In genomic region chr10:34320809-34321208, GRCm38 (mm10) we compare ENCODE assay signal across 27 mouse cellular contexts. TPM values are rescaled to one million over a fixed set of nuclear protein-coding genes. Genes with fewer than 3 reads are reported as not detected.
A peak's percentile ranks its signal among the peaks of the same experiment; 100 is the strongest.
DNase-seq lines count a peak whose midpoint lies in the region; ATAC-seq and TF ChIP-seq lines count a peak whose summit lies in the region.
"Had no signal": no experiment of that assay in that cellular context is flagged by ENCODE, and none has a peak within 500 bp of the region (broad histone marks: within the 10 kb centered on the region; RNA-seq: fewer than 3 reads in every experiment).

No protein-coding gene starts in this region.

- TF ChIP-seq CTCF in heart, adult 2 months (IDR thresholded peaks at IDR 0.05): no peak
- TF ChIP-seq CTCF in layer of hippocampus, adult 2 months (conservative IDR thresholded peaks at IDR 0.05): no peak
- TF ChIP-seq CTCF in lung, postnatal 0 days (IDR thresholded peaks at IDR 0.05): no peak

- no peaks in the 10 kb centered on the region for H3K27me3 ChIP-seq in heart, embryonic 16.5 days (ENCODE audit: control insufficient read depth, insufficient read depth, low read length)
- H3K27me3 ChIP-seq in heart, adult 2 months (ENCODE audit: control insufficient read depth, insufficient read depth, low read length): no peaks in the 10 kb centered on the region
- no peaks in the 10 kb centered on the region for H3K27me3 ChIP-seq in lung, postnatal 0 days (replicated peaks; ENCODE audit: insufficient read depth, low read length)
- H3K27me3 ChIP-seq: embryonic facial prominence, embryonic 13.5 days; forebrain, embryonic 12.5 days; forebrain, embryonic 15.5 days; hindbrain, embryonic 13.5 days; intestine, embryonic 15.5 days had no signal

- no peak; the same call in 1 of the 2 replicates for ATAC-seq in heart, embryonic 16.5 days (replicated peaks; ENCODE audit: extremely low read depth, insufficient read depth, low FRiP score)
- peak; percentile 43 for ATAC-seq in lung, postnatal 0 days
- ATAC-seq: activated CD4-positive, CD25-positive, alpha-beta regulatory T cell, adult 4 months; forebrain, embryonic 15.5 days; hindbrain, embryonic 16.5 days; intestine, embryonic 15.5 days had no signal

- no peak for TF ChIP-seq EP300 in heart, adult 2 months (IDR thresholded peaks at IDR 0.05; ENCODE audit: insufficient read depth, low read depth, low read length)
- TF ChIP-seq EP300 in lung, postnatal 0 days (IDR thresholded peaks at IDR 0.05): no peak

- DNase-seq in heart, adult 11 months: peak; percentile 90
- no peak for DNase-seq in heart, postnatal 36 days
- no peak for DNase-seq in heart, adult 2 months
- no peak for DNase-seq in layer of hippocampus, adult 2 months (ENCODE audit: low spot score in 2 of 2)
- no peak for DNase-seq in layer of hippocampus, postnatal 25 days (ENCODE audit: extremely low spot score in 1 of 2, low spot score in 1 of 2)
- DNase-seq in lung, postnatal 0 days (ENCODE audit: low spot score): peak; percentile 33
- DNase-seq in lung, postnatal 14 days: no peak
- DNase-seq: adrenal gland, adult 8-10 months; adrenal gland, postnatal 25 days; cerebellum, adult 11-12 months; cerebellum, adult 8-10 months; cerebellum, postnatal 10 days; cerebellum, postnatal 36 days; embryo, embryonic 11 days; gastrocnemius, postnatal 25 days had no signal

- no peak overlapping the region for H3K4me3 ChIP-seq in heart, embryonic 16.5 days (ENCODE audit: low read length)
- no peak overlapping the region for H3K4me3 ChIP-seq in heart, adult 2 months
- H3K4me3 ChIP-seq in layer of hippocampus, adult 2 months: no peak overlapping the region
- no peak overlapping the region for H3K4me3 ChIP-seq in lung, postnatal 0 days (ENCODE audit: low read depth, low read length)
- H3K4me3 ChIP-seq: embryonic facial prominence, embryonic 10.5 days; embryonic facial prominence, embryonic 13.5 days; erythroblast, embryonic 14.5 days; forebrain, embryonic 12.5 days; forebrain, embryonic 15.5 days; heart, embryonic 10.5 days; hindbrain, embryonic 10.5 days; hindbrain, embryonic 13.5 days; intestine, embryonic 15.5 days had no signal

- H3K4me1 ChIP-seq in heart, embryonic 16.5 days (ENCODE audit: control insufficient read depth, insufficient read depth, low read length): peaks cover 5% of the 10 kb centered on the region; the same call in 1 of the 2 replicates
- H3K4me1 ChIP-seq in heart, adult 2 months (ENCODE audit: control insufficient read depth, insufficient read depth, low read length): no peaks in the 10 kb centered on the region
- no peaks in the 10 kb centered on the region for H3K4me1 ChIP-seq in lung, postnatal 0 days (ENCODE audit: insufficient read depth, low read depth, low read length)
- H3K4me1 ChIP-seq: intestine, embryonic 15.5 days had no signal

- no peak overlapping the region for H3K4me2 ChIP-seq in heart, embryonic 16.5 days (ENCODE audit: low read depth, low read length)
- no peak overlapping the region for H3K4me2 ChIP-seq in lung, postnatal 0 days (replicated peaks; ENCODE audit: low read depth, low read length)
- H3K4me2 ChIP-seq: embryonic facial prominence, embryonic 13.5 days; forebrain, embryonic 12.5 days; forebrain, embryonic 15.5 days; hindbrain, embryonic 13.5 days; intestine, embryonic 15.5 days had no signal

- intact Hi-C loops in heart, postnatal 36 days (cut with DNase I): no loop called here
- intact Hi-C loops in heart, adult 2 months (cut with DNase I): no loop called here

- H3K27ac ChIP-seq in heart, embryonic 16.5 days (ENCODE audit: low read length): 0 out of 2 replicates have a peak overlapping the region, but pooled peaks have one; percentile 13
- no peak overlapping the region; the same call in 1 of the 2 replicates for H3K27ac ChIP-seq in heart, adult 2 months
- peak overlapping the region; percentile 73 for H3K27ac ChIP-seq in layer of hippocampus, adult 2 months
- H3K27ac ChIP-seq in lung, postnatal 0 days (ENCODE audit: low read length): no peak overlapping the region
- H3K27ac ChIP-seq: embryonic facial prominence, embryonic 10.5 days; embryonic facial prominence, embryonic 13.5 days; forebrain, embryonic 12.5 days; forebrain, embryonic 15.5 days; heart, embryonic 10.5 days; hindbrain, embryonic 10.5 days; hindbrain, embryonic 13.5 days; intestine, embryonic 15.5 days had no signal

- no peak overlapping the region for H3K9ac ChIP-seq in heart, embryonic 16.5 days (ENCODE audit: low read length)
- H3K9ac ChIP-seq in heart, adult 2 months (ENCODE audit: low read depth, low read length): no peak overlapping the region
- no peak overlapping the region for H3K9ac ChIP-seq in lung, postnatal 0 days (replicated peaks; ENCODE audit: low read depth)
- H3K9ac ChIP-seq: embryonic facial prominence, embryonic 13.5 days; forebrain, embryonic 12.5 days; forebrain, embryonic 15.5 days; hindbrain, embryonic 13.5 days; intestine, embryonic 15.5 days had no signal

- 47% methylated on average over 2 of the region's 2 CpGs for WGBS in heart, embryonic 16.5 days
- WGBS in heart, adult 2 months: 51% methylated on average over 2 of the region's 2 CpGs
- 58% methylated on average over 2 of the region's 2 CpGs for WGBS in lung, postnatal 0 days

- no peaks in the 10 kb centered on the region for H3K9me3 ChIP-seq in heart, embryonic 16.5 days (replicated peaks; ENCODE audit: control insufficient read depth, low read length)
- H3K9me3 ChIP-seq in lung, postnatal 0 days (ENCODE audit: low read length): no peaks in the 10 kb centered on the region
- H3K9me3 ChIP-seq: embryonic facial prominence, embryonic 10.5 days; embryonic facial prominence, embryonic 13.5 days; forebrain, embryonic 12.5 days; forebrain, embryonic 15.5 days; heart, embryonic 10.5 days; hindbrain, embryonic 10.5 days; hindbrain, embryonic 13.5 days; intestine, embryonic 15.5 days had no signal

- H3K79me2 ChIP-seq in heart, adult 2 months (replicated peaks; ENCODE audit: control insufficient read depth, insufficient read depth, low read length): no peaks in the 10 kb centered on the region

- H3K36me3 ChIP-seq in heart, embryonic 16.5 days (ENCODE audit: control insufficient read depth, insufficient read depth): peaks cover 4% of the 10 kb centered on the region; the same call in 1 of the 2 replicates
- H3K36me3 ChIP-seq in heart, adult 2 months (ENCODE audit: control insufficient read depth, insufficient read depth, low read length): 0 out of 2 replicates have a peak, but pooled peaks cover 3% of the 10 kb centered on the region
- no peaks in the 10 kb centered on the region for H3K36me3 ChIP-seq in lung, postnatal 0 days (ENCODE audit: insufficient read depth, low read length)
- H3K36me3 ChIP-seq: embryonic facial prominence, embryonic 10.5 days; embryonic facial prominence, embryonic 13.5 days; forebrain, embryonic 12.5 days; forebrain, embryonic 15.5 days; heart, embryonic 10.5 days; hindbrain, embryonic 10.5 days; hindbrain, embryonic 13.5 days; intestine, embryonic 15.5 days had no signal

- no peak for TF ChIP-seq POLR2A in heart, adult 2 months (IDR thresholded peaks at IDR 0.05; ENCODE audit: insufficient read depth, low read depth, low read length)

RNA-seq across cellular contexts. Expression of gene Tspyl4, which starts 23.6 kb away (rescaled TPM):
- 10 to 100 TPM in 1 of 2 experiments, 1 to 10 TPM in 1; 8.4 to 12.2 TPM for total RNA-seq in heart, postnatal 36 days (2021)
- 20.5 and 20.8 TPM in 2 replicates for polyA plus RNA-seq in heart, embryonic 16.5 days (2015; fragmentation: Nextera tagmentation; extraction: Ambion mirVana)
- total RNA-seq in heart, adult 2 months (2021): 10 to 100 TPM; 12.4 to 18.0 TPM
- 8.4 and 17.0 TPM in 2 replicates for polyA plus RNA-seq in heart, adult 2 months (2012; rRNA removed)
- 100 to 1,000 TPM; 348 to 365 TPM for total RNA-seq in layer of hippocampus, adult 2 months (2021)
- 100 to 1,000 TPM; 342 to 371 TPM for total RNA-seq in layer of hippocampus, postnatal 25 days (2021)
- polyA plus RNA-seq in lung, postnatal 0 days (2015; fragmentation: Nextera tagmentation; extraction: Ambion mirVana): 7.7 and 9.7 TPM in 2 replicates
- polyA plus RNA-seq: erythroblast, embryonic 14.5 days had no signal

RNA-seq across cellular contexts. Expression of gene Tspyl1, which starts 38.8 kb away (rescaled TPM):
- total RNA-seq in heart, postnatal 36 days (2021): 10 to 100 TPM; 58.2 to 61.7 TPM
- 72.4 and 72.9 TPM in 2 replicates for polyA plus RNA-seq in heart, embryonic 16.5 days (2015; fragmentation: Nextera tagmentation; extraction: Ambion mirVana)
- total RNA-seq in heart, adult 2 months (2021): 10 to 100 TPM; 57.0 to 64.4 TPM
- 30.6 and 55.3 TPM in 2 replicates for polyA plus RNA-seq in heart, adult 2 months (2012; rRNA removed)
- total RNA-seq in layer of hippocampus, adult 2 months (2021): 100 to 1,000 TPM; 163 to 172 TPM
- 100 to 1,000 TPM; 145 to 155 TPM for total RNA-seq in layer of hippocampus, postnatal 25 days (2021)
- polyA plus RNA-seq in lung, postnatal 0 days (2015; fragmentation: Nextera tagmentation; extraction: Ambion mirVana): 73.3 and 79.6 TPM in 2 replicates

Comparison
In these comparisons a context has a peak if more than half of its experiments do, and no peak if none do; other contexts are left out.
1. DNase-seq: peak in heart, adult 11 months (single experiment) and lung, postnatal 0 days (single experiment); none in heart, postnatal 36 days (0 of 2), heart, adult 2 months (0 of 2), layer of hippocampus, adult 2 months (0 of 2), layer of hippocampus, postnatal 25 days (0 of 2) and lung, postnatal 14 days (single experiment).
2. H3K27ac ChIP-seq: peak in heart, embryonic 16.5 days (single experiment) and layer of hippocampus, adult 2 months (single experiment); none in heart, adult 2 months (single experiment) and lung, postnatal 0 days (single experiment).
3. RNA of gene Tspyl4, which starts 23.6 kb away (total RNA-seq): 342 to 371 TPM in layer of hippocampus, postnatal 25 days and 348 to 365 TPM in layer of hippocampus, adult 2 months; 12.4 to 18.0 TPM in heart, adult 2 months and 8.4 to 12.2 TPM in heart, postnatal 36 days; every median in the first group is over 10 times any median in the second.